Mouse (Mus musculus): ENCODE measurements at regions not wholly inside any gene's neighbourhood (a gene's known extent, or its start where the extent isn't known, plus 50 kb on each side); places are given as distances from the start of the nearest gene placed in this dataset.

- Histone ChIP-seq H3K4me1 (ENCODE audit: control insufficient read depth, insufficient read depth, insufficient read length, low read length) (no peaks in the 10 kb centered on the region), H3K27me3 (ENCODE audit: control insufficient read depth, insufficient read depth, low read length) (no peaks in the 10 kb centered on the region), H3K4me3 (ENCODE audit: low read depth, low read length) (no peak overlapping the region), H3K36me3 (ENCODE audit: control insufficient read depth, insufficient read depth, low read length) (no peaks in the 10 kb centered on the region), H3K27ac (ENCODE audit: insufficient read depth, low read depth, low read length) (no peak overlapping the region)
- WGBS: 79% methylated on average over 5 of the region's 5 CpGs
- no peak for TF ChIP-seq POLR2A (IDR thresholded peaks at IDR 0.05; ENCODE audit: low read depth, low read length)
- no peak for TF ChIP-seq CTCF (IDR thresholded peaks at IDR 0.05; ENCODE audit: extremely low read depth, insufficient read length, insufficient replicate concordance, low read depth, low read length)
Measured at GRCm38 (mm10) chr15:51248789-51249040, 2636.0 kb upstream of the Gm7489 start.

- Histone ChIP-seq H3K36me3 (ENCODE audit: control insufficient read depth, insufficient read depth, low read length) (no peaks in the 10 kb centered on the region), H3K4me1 (ENCODE audit: control insufficient read depth, insufficient read depth, insufficient read length, low read length) (no peaks in the 10 kb centered on the region), H3K4me3 (ENCODE audit: low read depth, low read length) (no peak overlapping the region), H3K27ac (ENCODE audit: insufficient read depth, low read depth, low read length) (no peak overlapping the region), H3K27me3 (ENCODE audit: control insufficient read depth, insufficient read depth, low read length) (no peaks in the 10 kb centered on the region)
- WGBS: 92% methylated on average over 1 of the region's 1 CpGs
- no peak for TF ChIP-seq POLR2A (IDR thresholded peaks at IDR 0.05; ENCODE audit: low read depth, low read length)
Measured at GRCm38 (mm10) chr15:51254143-51254542, 2630.6 kb upstream of the Gm7489 start.

- Histone ChIP-seq H3K4me1 (ENCODE audit: control insufficient read depth, insufficient read depth, insufficient read length, low read length) (no peaks in the 10 kb centered on the region), H3K36me3 (ENCODE audit: control insufficient read depth, insufficient read depth, low read length) (no peaks in the 10 kb centered on the region), H3K4me3 (ENCODE audit: low read depth, low read length) (no peak overlapping the region), H3K27ac (ENCODE audit: insufficient read depth, low read depth, low read length) (no peak overlapping the region), H3K27me3 (ENCODE audit: control insufficient read depth, insufficient read depth, low read length) (no peaks in the 10 kb centered on the region)
- TF ChIP-seq CTCF (IDR thresholded peaks at IDR 0.05; ENCODE audit: extremely low read depth, insufficient read length, insufficient replicate concordance, low read depth, low read length) (no peak), POLR2A (IDR thresholded peaks at IDR 0.05; ENCODE audit: low read depth, low read length) (no peak)
Measured at GRCm38 (mm10) chr15:51255203-51255615, 2629.5 kb upstream of the Gm7489 start.

- TF ChIP-seq POLR2A (IDR thresholded peaks at IDR 0.05; ENCODE audit: low read depth, low read length): no peak
- no peak for TF ChIP-seq CTCF (IDR thresholded peaks at IDR 0.05; ENCODE audit: extremely low read depth, insufficient read length, insufficient replicate concordance, low read depth, low read length)
- no peak overlapping the region for H3K27ac ChIP-seq (ENCODE audit: insufficient read depth, low read depth, low read length)
- 79% methylated on average over 3 of the region's 3 CpGs for WGBS
- no peaks in the 10 kb centered on the region for H3K4me1 ChIP-seq (ENCODE audit: control insufficient read depth, insufficient read depth, insufficient read length, low read length)
- H3K4me3 ChIP-seq (ENCODE audit: low read depth, low read length): no peak overlapping the region
- H3K36me3 ChIP-seq (ENCODE audit: control insufficient read depth, insufficient read depth, low read length): no peaks in the 10 kb centered on the region
- no peaks in the 10 kb centered on the region for H3K27me3 ChIP-seq (ENCODE audit: control insufficient read depth, insufficient read depth, low read length)
Measured at GRCm38 (mm10) chr15:51256681-51257080, 2628.0 kb upstream of the Gm7489 start.

- no peak overlapping the region for H3K4me3 ChIP-seq (ENCODE audit: low read depth, low read length)
- no peaks in the 10 kb centered on the region for H3K27me3 ChIP-seq (ENCODE audit: control insufficient read depth, insufficient read depth, low read length)
- no peak for TF ChIP-seq POLR2A (IDR thresholded peaks at IDR 0.05; ENCODE audit: low read depth, low read length)
- TF ChIP-seq CTCF (IDR thresholded peaks at IDR 0.05; ENCODE audit: extremely low read depth, insufficient read length, insufficient replicate concordance, low read depth, low read length): no peak
- H3K27ac ChIP-seq (ENCODE audit: insufficient read depth, low read depth, low read length): no peak overlapping the region
- H3K4me1 ChIP-seq (ENCODE audit: control insufficient read depth, insufficient read depth, insufficient read length, low read length): no peaks in the 10 kb centered on the region
- no peaks in the 10 kb centered on the region for H3K36me3 ChIP-seq (ENCODE audit: control insufficient read depth, insufficient read depth, low read length)
- 72% methylated on average over 5 of the region's 5 CpGs for WGBS
Measured at GRCm38 (mm10) chr15:51264599-51265163, 2620.0 kb upstream of the Gm7489 start.

- Histone ChIP-seq H3K36me3 (ENCODE audit: control insufficient read depth, insufficient read depth, low read length) (no peaks in the 10 kb centered on the region), H3K4me1 (ENCODE audit: control insufficient read depth, insufficient read depth, insufficient read length, low read length) (no peaks in the 10 kb centered on the region), H3K27ac (ENCODE audit: insufficient read depth, low read depth, low read length) (no peak overlapping the region), H3K27me3 (ENCODE audit: control insufficient read depth, insufficient read depth, low read length) (no peaks in the 10 kb centered on the region), H3K4me3 (ENCODE audit: low read depth, low read length) (no peak overlapping the region)
- no peak for TF ChIP-seq CTCF (IDR thresholded peaks at IDR 0.05; ENCODE audit: extremely low read depth, insufficient read length, insufficient replicate concordance, low read depth, low read length)
- no peak for TF ChIP-seq POLR2A (IDR thresholded peaks at IDR 0.05; ENCODE audit: low read depth, low read length)
- WGBS: 22% methylated on average over 1 of the region's 1 CpGs
Measured at GRCm38 (mm10) chr15:51265971-51266370, 2618.7 kb upstream of the Gm7489 start.

GRCm38 (mm10) chr15:51271632-51272312 is 2612.9 kb upstream of the Gm7489 start:
- no peak overlapping the region for H3K4me3 ChIP-seq (ENCODE audit: low read depth, low read length)

More at GRCm38 (mm10) chr15:51271632-51272312, 2612.9 kb upstream of the Gm7489 start:
- WGBS: 80% methylated on average over 9 of the region's 9 CpGs
- Histone ChIP-seq H3K27me3 (ENCODE audit: control insufficient read depth, insufficient read depth, low read length) (no peaks in the 10 kb centered on the region), H3K27ac (ENCODE audit: insufficient read depth, low read depth, low read length) (no peak overlapping the region), H3K4me1 (ENCODE audit: control insufficient read depth, insufficient read depth, insufficient read length, low read length) (no peaks in the 10 kb centered on the region), H3K36me3 (ENCODE audit: control insufficient read depth, insufficient read depth, low read length) (no peaks in the 10 kb centered on the region)
- no peak for TF ChIP-seq CTCF (IDR thresholded peaks at IDR 0.05; ENCODE audit: extremely low read depth, insufficient read length, insufficient replicate concordance, low read depth, low read length)
- no peak for TF ChIP-seq POLR2A (IDR thresholded peaks at IDR 0.05; ENCODE audit: low read depth, low read length)

Measured in small intestine, adult 2 months (tissue).